Mouse (Mus musculus) lung, embryonic 15.5 days (tissue): ENCODE measurements around the gene Rgs14. TPM values are rescaled to one million over a fixed set of nuclear protein-coding genes. Genes with fewer than 3 reads are reported as not detected.

ENCODE experiments used
- ATAC-seq: fragments of 200-750 bp; cut with Nextera tagmentation; 2 replicates; pipeline ENCODE4 v1.8.0; 2017; ENCODE audit warnings: moderate number of reproducible peaks, borderline replicate concordance; ENCODE audit not compliant: low FRiP score, low TSS enrichment; ENCODE audit errors: extremely low read depth
- H3K27ac ChIP-seq: fragments of 300-500 bp; sonication (generic); 2 replicates; pipeline ENCODE4 v1.5.1; 2015; ENCODE audit warnings: moderate library complexity, mild to moderate bottlenecking, inconsistent platforms
- H3K27me3 ChIP-seq: fragments of 300-500 bp; sonication (generic); 2 replicates; pipeline ENCODE4 v1.6.1; 2015; ENCODE audit warnings: inconsistent platforms
- H3K36me3 ChIP-seq: fragments of 300-500 bp; sonication (generic); 2 replicates; pipeline ENCODE4 v1.6.1; 2015; ENCODE audit warnings: inconsistent platforms
- H3K4me1 ChIP-seq: fragments of 300-500 bp; sonication (generic); 2 replicates; pipeline ENCODE4 v1.6.1; 2015; ENCODE audit warnings: inconsistent platforms
- H3K4me2 ChIP-seq: fragments of 300-500 bp; sonication (generic); 2 replicates; pipeline ENCODE4 v1.6.1; 2015; ENCODE audit warnings: inconsistent platforms, mild to moderate bottlenecking, moderate library complexity
- H3K4me3 ChIP-seq: fragments of 300-500 bp; sonication (generic); 2 replicates; pipeline ENCODE4 v1.5.1; 2015; ENCODE audit warnings: mild to moderate bottlenecking, inconsistent platforms
- H3K9ac ChIP-seq: fragments of 300-500 bp; sonication (generic); 2 replicates; pipeline ENCODE4 v1.6.1; 2015; ENCODE audit warnings: inconsistent platforms
- H3K9me3 ChIP-seq: fragments of 300-500 bp; sonication (generic); 2 replicates; pipeline ENCODE4 v1.6.1; 2016; ENCODE audit warnings: inconsistent platforms
- WGBS: fragments of 180-500 bp; shearing (Covaris S2); methylation state at CpG from one replicate; pipeline ENCODE4 v1.1.7; 2015; 5-methylcytosine and 5-hydroxymethylcytosine counted together
- polyA plus RNA-seq: library from polyadenylated mRNA; unstranded; fragments of >200 nt; fragmentation: Nextera tagmentation; extraction: Ambion mirVana; gene quantifications from 2 replicates; pipeline ENCODE4 v1.2.1, GENCODE M21; 2015

Rgs14 gene
- polyA plus RNA-seq, 1 experiment from 2014 or later: 1.3 TPM

GRCm38 (mm10) chr13:55408546-55409120 lies 39.1 kb downstream of the Rgs14 start:
- H3K9me3 ChIP-seq: no peaks in the 10 kb centered on the region
- no peak overlapping the region for H3K4me3 ChIP-seq
- peaks cover 5% of the 10 kb centered on the region; the same call in 1 of the 2 replicates for H3K4me1 ChIP-seq
- H3K27me3 ChIP-seq: peaks cover 12% of the 10 kb centered on the region
- no peaks in the 10 kb centered on the region for H3K36me3 ChIP-seq
- no peak overlapping the region for H3K9ac ChIP-seq
- WGBS: 79% methylated on average over 19 of the region's 19 CpGs
- no peak for ATAC-seq
- no peak overlapping the region for H3K27ac ChIP-seq
- no peak overlapping the region for H3K4me2 ChIP-seq

- Histone ChIP-seq H3K4me3 (no peak overlapping the region), H3K4me2 (no peak overlapping the region), H3K27ac (no peak overlapping the region), H3K9me3 (no peaks in the 10 kb centered on the region), H3K4me1 (peaks cover 8% of the 10 kb centered on the region), H3K9ac (no peak overlapping the region), H3K36me3 (no peaks in the 10 kb centered on the region), H3K27me3 (peaks cover 15% of the 10 kb centered on the region)
- 71% methylated on average over 7 of the region's 7 CpGs for WGBS
- no peak for ATAC-seq
Observed at GRCm38 (mm10) chr13:55411826-55412225, 42.3 kb downstream of the Rgs14 start.

DNA sequence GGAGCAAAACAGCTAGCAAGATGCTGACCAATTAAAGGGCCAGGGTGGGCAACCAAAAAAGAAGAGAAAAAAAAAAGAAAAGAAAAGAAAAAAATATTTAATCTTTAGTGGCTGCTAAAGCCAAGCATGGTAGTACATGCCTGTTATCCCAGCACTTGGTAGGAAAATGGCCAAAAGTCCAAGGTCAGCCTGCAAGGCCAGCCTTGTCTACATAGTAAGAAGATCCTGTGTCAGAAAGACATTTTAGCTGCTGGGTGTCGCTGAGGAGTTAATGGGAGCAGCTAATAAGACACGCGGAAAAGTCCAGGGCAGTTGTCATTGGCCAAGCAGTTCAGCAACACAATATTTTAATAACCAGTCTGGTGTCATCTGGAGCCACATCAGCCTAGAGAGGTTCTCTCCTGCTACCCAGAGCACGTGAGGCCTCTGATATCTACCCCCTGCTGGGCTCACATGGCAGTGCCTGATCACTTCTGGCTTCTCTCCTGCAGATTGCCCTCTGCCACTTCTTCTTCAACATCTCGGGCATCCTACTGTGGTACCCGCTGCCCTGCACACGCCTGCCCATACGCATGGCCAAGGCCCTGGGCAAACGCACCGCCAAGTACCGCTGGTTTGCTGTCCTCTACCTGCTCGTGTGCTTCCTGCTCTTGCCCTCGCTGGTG lies 43.2 kb downstream of the Rgs14 start:
- no peak overlapping the region for H3K4me3 ChIP-seq
- no peak overlapping the region for H3K27ac ChIP-seq
- no peaks in the 10 kb centered on the region for H3K36me3 ChIP-seq
- H3K4me2 ChIP-seq: no peak overlapping the region
- H3K9me3 ChIP-seq: no peaks in the 10 kb centered on the region
- peaks cover 8% of the 10 kb centered on the region for H3K4me1 ChIP-seq
- no peak for ATAC-seq
- H3K9ac ChIP-seq: no peak overlapping the region
- WGBS: 77% methylated on average over 13 of the region's 13 CpGs
- peaks cover 8% of the 10 kb centered on the region for H3K27me3 ChIP-seq

DNA sequence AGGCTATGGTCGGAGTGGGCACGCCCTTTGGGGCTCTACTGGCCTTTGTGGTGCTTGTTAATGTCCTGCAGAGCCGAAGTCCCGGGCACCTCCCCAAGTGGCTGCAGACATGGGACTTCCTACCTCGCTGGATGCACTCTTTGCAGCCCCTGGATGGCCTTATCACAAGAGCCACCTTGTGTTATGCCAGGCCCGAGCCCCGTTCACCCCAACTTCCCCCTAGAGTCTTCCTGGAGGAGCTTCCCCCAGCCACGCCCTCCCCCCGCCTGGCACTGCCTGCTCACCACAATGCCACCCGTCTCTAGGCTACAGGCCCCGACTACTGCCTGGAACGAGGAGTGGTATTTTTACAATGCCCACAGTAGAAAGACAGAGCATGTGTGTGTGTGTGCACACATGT lies 43.8 kb downstream of the Rgs14 start:
- ATAC-seq: no peak
- Histone ChIP-seq H3K27ac (no peak overlapping the region), H3K27me3 (peaks cover 10% of the 10 kb centered on the region), H3K4me2 (no peak overlapping the region), H3K9ac (no peak overlapping the region), H3K4me3 (no peak overlapping the region), H3K36me3 (no peaks in the 10 kb centered on the region), H3K9me3 (no peaks in the 10 kb centered on the region), H3K4me1 (peaks cover 8% of the 10 kb centered on the region)
- WGBS: 76% methylated on average over 12 of the region's 12 CpGs

GRCm38 (mm10) chr13:55414743-55415380 lies 45.3 kb downstream of the Rgs14 start, which contains the start of gene Pfn3:
TSS of gene Pfn3 (minus strand) at chr13:55415232.
- H3K4me2 ChIP-seq: peak within 1 kb of the TSS; percentile 65
- H3K27me3 ChIP-seq: peaks cover 25% of the 10 kb centered on the region
- ATAC-seq: peak; percentile 37; the same call in 1 of the 2 replicates
- no peak within 1 kb of the TSS for H3K27ac ChIP-seq
- no peaks in the 10 kb centered on the region for H3K9me3 ChIP-seq
- WGBS: 7% methylated on average over 41 of the region's 41 CpGs
- H3K4me3 ChIP-seq: peak within 1 kb of the TSS; percentile 32
- H3K9ac ChIP-seq: peak within 1 kb of the TSS; percentile 28; the same call in 1 of the 2 replicates
- H3K36me3 ChIP-seq: no peaks in the 10 kb centered on the region
- H3K4me1 ChIP-seq: peaks cover 8% of the 10 kb centered on the region

- no peak overlapping the region for H3K27ac ChIP-seq
- H3K27me3 ChIP-seq: peaks cover 49% of the 10 kb centered on the region
- H3K4me2 ChIP-seq: no peak overlapping the region
- peaks cover 14% of the 10 kb centered on the region for H3K4me1 ChIP-seq
- H3K9me3 ChIP-seq: no peaks in the 10 kb centered on the region
- ATAC-seq: peak; percentile 71
- WGBS: 12% methylated on average over 12 of the region's 12 CpGs
- no peaks in the 10 kb centered on the region for H3K36me3 ChIP-seq
- H3K9ac ChIP-seq: no peak overlapping the region
- no peak overlapping the region for H3K4me3 ChIP-seq
Observed at GRCm38 (mm10) chr13:55418004-55418403, 48.5 kb downstream of the Rgs14 start.

DNA sequence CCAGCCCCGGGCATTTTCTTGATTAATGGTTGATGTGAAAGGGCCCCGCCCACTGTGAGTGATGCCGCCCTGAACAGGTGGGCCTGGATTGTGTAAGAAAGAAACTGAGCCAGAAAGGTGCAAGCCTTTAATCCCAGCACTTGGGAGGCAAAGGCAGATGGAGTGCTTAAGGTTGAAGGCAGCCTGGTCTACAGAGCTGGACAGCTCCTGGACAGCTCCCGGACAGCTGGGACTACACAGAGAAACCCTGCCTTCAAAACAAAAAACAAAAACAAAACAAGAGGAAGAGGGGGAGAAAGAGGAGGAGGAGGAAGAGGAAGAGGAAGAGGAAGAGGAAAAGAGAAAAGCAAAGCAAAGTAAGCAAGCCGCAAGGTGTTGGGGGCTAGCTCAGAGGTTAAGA lies 49.6 kb downstream of the Rgs14 start:
- Histone ChIP-seq H3K27me3 (peaks cover 49% of the 10 kb centered on the region), H3K4me3 (no peak overlapping the region), H3K9ac (no peak overlapping the region), H3K36me3 (no peaks in the 10 kb centered on the region), H3K4me1 (peaks cover 14% of the 10 kb centered on the region), H3K9me3 (no peaks in the 10 kb centered on the region), H3K27ac (no peak overlapping the region), H3K4me2 (no peak overlapping the region)
- ATAC-seq: no peak
- WGBS: 79% methylated on average over 5 of the region's 5 CpGs

GRCm38 (mm10) chr13:55420018-55420932 lies 50.7 kb downstream of the Rgs14 start:
- Histone ChIP-seq H3K4me3 (no peak overlapping the region), H3K9me3 (no peaks in the 10 kb centered on the region), H3K27me3 (peaks cover 42% of the 10 kb centered on the region), H3K27ac (no peak overlapping the region), H3K36me3 (no peaks in the 10 kb centered on the region), H3K9ac (no peak overlapping the region), H3K4me2 (peak overlapping the region; percentile 42), H3K4me1 (peaks cover 7% of the 10 kb centered on the region)
- no peak for ATAC-seq
- WGBS: 23% methylated on average over 51 of the region's 51 CpGs

- Histone ChIP-seq H3K4me2 (peak overlapping the region; percentile 42), H3K4me1 (peaks cover 6% of the 10 kb centered on the region), H3K27ac (no peak overlapping the region), H3K9me3 (no peaks in the 10 kb centered on the region), H3K4me3 (peak overlapping the region; percentile 12), H3K9ac (no peak overlapping the region), H3K27me3 (peaks cover 42% of the 10 kb centered on the region), H3K36me3 (no peaks in the 10 kb centered on the region)
- 0 out of 2 replicates have a peak, but pooled peaks have one; percentile 56 for ATAC-seq
- WGBS: 11% methylated on average over 35 of the region's 35 CpGs
Observed at GRCm38 (mm10) chr13:55420933-55421800, 51.6 kb downstream of the Rgs14 start.

DNA sequence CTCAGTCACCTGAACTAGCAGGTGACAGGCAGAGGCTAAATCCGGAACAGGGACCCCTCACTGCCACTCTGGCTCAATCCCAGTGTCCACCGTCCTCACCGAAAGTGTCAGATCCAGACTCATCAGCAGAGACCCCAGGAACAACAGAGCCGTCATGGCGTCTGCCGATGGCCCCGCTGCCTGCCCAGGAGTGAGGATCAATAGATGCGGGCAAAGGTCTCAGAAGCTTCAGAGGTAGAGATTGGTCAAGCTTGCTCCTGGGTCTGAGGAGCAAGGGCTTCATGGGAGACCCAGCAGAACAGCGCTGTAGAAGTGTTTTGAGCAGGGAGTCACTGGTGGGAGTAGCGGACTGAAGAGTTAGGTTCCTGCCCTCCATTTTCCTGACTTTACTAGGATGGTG lies 57.1 kb downstream of the Rgs14 start, which contains the start of gene F12:
TSS of gene F12 (minus strand) at position 181 of the 400 bp plus-strand sequence.
- no peak within 1 kb of the TSS for H3K4me3 ChIP-seq
- no peak within 1 kb of the TSS for H3K4me2 ChIP-seq
- no peak within 1 kb of the TSS for H3K27ac ChIP-seq
- 89% methylated on average over 10 of the region's 10 CpGs for WGBS
- no peak for ATAC-seq
- no peak within 1 kb of the TSS for H3K9ac ChIP-seq
- H3K36me3 ChIP-seq: no peaks in the 10 kb centered on the region
- peaks cover 7% of the 10 kb centered on the region for H3K27me3 ChIP-seq
- H3K9me3 ChIP-seq: no peaks in the 10 kb centered on the region
- no peaks in the 10 kb centered on the region for H3K4me1 ChIP-seq
